Mouse (Mus musculus) MEL (cell line): ENCODE data around the gene Unc79. TPM values are rescaled to one million over a fixed set of nuclear protein-coding genes. Genes with fewer than 3 reads are reported as not detected.

Experiments used
- DNase-seq: peaks from one replicate; pipeline ENCODE4 v3.0.0; 2011; ENCODE audit warnings: low read depth, low spot score
- H3K27ac ChIP-seq: 2 replicates; pipeline ENCODE4 v1.5.1; 2012; ENCODE audit warnings: low read depth, mild to moderate bottlenecking, control low read depth, low read length, moderate library complexity; ENCODE audit not compliant: control insufficient read depth
- H3K27me3 ChIP-seq, 2 experiments: fragments of 150-350 bp in 1 of 2; sonication (generic) in 1 of 2; 2 replicates each; pipeline ENCODE4 v1.6.1; 2012; ENCODE audit warnings: low read length in 2 of 2, mild to moderate bottlenecking in 2 of 2, improper control_type of control experiment in 1 of 2, moderate library complexity in 1 of 2; ENCODE audit not compliant: insufficient read depth in 2 of 2, control insufficient read depth in 1 of 2
- H3K36me3 ChIP-seq, 2 experiments: 2 replicates each; pipeline ENCODE4 v1.6.1; 2012 to 2014; ENCODE audit warnings: low read length in 2 of 2, improper control_type of control experiment in 1 of 2, inconsistent platforms in 1 of 2, mild to moderate bottlenecking in 1 of 2; ENCODE audit not compliant: insufficient read depth in 2 of 2, control insufficient read depth in 1 of 2
- H3K4me1 ChIP-seq, 2 experiments: fragments of 150-350 bp in 1 of 2; sonication (generic) in 1 of 2; 2 replicates each; pipeline ENCODE4 v1.6.1; 2012; ENCODE audit warnings: low read length in 2 of 2, improper control_type of control experiment in 1 of 2, mild to moderate bottlenecking in 1 of 2; ENCODE audit not compliant: insufficient read depth in 2 of 2, control insufficient read depth in 1 of 2
- H3K4me3 ChIP-seq, 2 experiments: fragments of 150-350 bp in 1 of 2; sonication (generic) in 1 of 2; 2 replicates each; pipeline ENCODE4 v1.5.1; 2012; ENCODE audit warnings: low read depth in 2 of 2, low read length in 2 of 2, mild to moderate bottlenecking in 2 of 2, moderate library complexity in 2 of 2, control low read depth in 1 of 2, improper control_type of control experiment in 1 of 2; ENCODE audit not compliant: control insufficient read depth in 1 of 2, insufficient read depth in 1 of 2
- H3K79me2 ChIP-seq: 2 replicates; pipeline ENCODE4 v1.6.1; 2012; ENCODE audit warnings: mild to moderate bottlenecking, low read length, moderate library complexity; ENCODE audit not compliant: control insufficient read depth, poor library complexity, insufficient read depth
- H3K9ac ChIP-seq: 2 replicates; pipeline ENCODE4 v1.6.1; 2012; ENCODE audit warnings: low read depth, mild to moderate bottlenecking, control low read depth, low read length, moderate library complexity; ENCODE audit not compliant: control insufficient read depth, poor library complexity, severe bottlenecking
- H3K9me3 ChIP-seq: fragments of 150-350 bp; sonication (generic); replicated peaks from 2 replicates; pipeline ENCODE4 v1.6.1; 2012; ENCODE audit warnings: mild to moderate bottlenecking, low read length, improper control_type of control experiment, moderate library complexity; ENCODE audit not compliant: insufficient read depth
- BHLHE40 ChIP-seq: IDR thresholded peaks from 2 replicates; pipeline ENCODE4 v1.6.1; 2012; ENCODE audit warnings: low read depth, mild to moderate bottlenecking, inconsistent platforms, low read length, improper control_type of control experiment, borderline replicate concordance
- CHD1 ChIP-seq: IDR thresholded peaks from 2 replicates; pipeline ENCODE4 v1.6.1; 2012; ENCODE audit warnings: low read depth, mild to moderate bottlenecking, inconsistent platforms, low read length, improper control_type of control experiment
- CHD2 ChIP-seq: IDR thresholded peaks from 2 replicates; pipeline ENCODE4 v1.6.1; 2011; ENCODE audit warnings: low read length, improper control_type of control experiment
- CTCF ChIP-seq, 3 experiments: IDR thresholded peaks in 2 of 3; conservative IDR thresholded peaks in 1 of 3; 2 replicates each; pipeline ENCODE4 v1.5.1; 2011 to 2012; ENCODE audit warnings: low read length in 3 of 3, low read depth in 2 of 3, mild to moderate bottlenecking in 2 of 3, improper control_type of control experiment in 1 of 3, inconsistent platforms in 1 of 3, mixed read lengths in 1 of 3, moderate library complexity in 1 of 3; ENCODE audit not compliant: control insufficient read depth in 1 of 3, insufficient read depth in 1 of 3, poor library complexity in 1 of 3, severe bottlenecking in 1 of 3
- E2F4 ChIP-seq: IDR thresholded peaks from 2 replicates; pipeline ENCODE4 v1.6.1; 2011; ENCODE audit warnings: low read depth, low read length, improper control_type of control experiment, borderline replicate concordance
- GATA1 ChIP-seq: IDR thresholded peaks from 2 replicates; pipeline ENCODE4 v1.6.1; 2011; ENCODE audit warnings: low read depth, low read length, improper control_type of control experiment
- JUND ChIP-seq: IDR thresholded peaks from 2 replicates; pipeline ENCODE4 v1.6.1; 2011; ENCODE audit warnings: low read depth, mild to moderate bottlenecking, improper control_type of control experiment, low read length
- KAT2A ChIP-seq: conservative IDR thresholded peaks from 2 replicates; pipeline ENCODE4 v1.6.1; 2012; ENCODE audit warnings: low read depth, low read length, improper control_type of control experiment, inconsistent platforms
- MAFK ChIP-seq: IDR thresholded peaks from 2 replicates; pipeline ENCODE4 v1.6.1; 2011; ENCODE audit warnings: low read depth, mild to moderate bottlenecking, low read length, improper control_type of control experiment, borderline replicate concordance
- MAX ChIP-seq: IDR thresholded peaks from 2 replicates; pipeline ENCODE4 v1.6.1; 2011; ENCODE audit warnings: low read length, improper control_type of control experiment
- MAZ ChIP-seq: IDR thresholded peaks from 2 replicates; pipeline ENCODE4 v1.6.1; 2012; ENCODE audit warnings: low read depth, mild to moderate bottlenecking, inconsistent platforms, low read length, improper control_type of control experiment
- MEF2A ChIP-seq: IDR thresholded peaks from 2 replicates; pipeline ENCODE4 v1.6.1; 2014; ENCODE audit warnings: low read depth, mild to moderate bottlenecking, inconsistent platforms, low read length, improper control_type of control experiment; ENCODE audit not compliant: poor library complexity, insufficient replicate concordance, severe bottlenecking; ENCODE audit errors: extremely low read depth
- MYC ChIP-seq: IDR thresholded peaks from 2 replicates; pipeline ENCODE4 v1.6.1; 2011; ENCODE audit warnings: low read depth, mild to moderate bottlenecking, low read length, improper control_type of control experiment, moderate library complexity
- NRF1 ChIP-seq: IDR thresholded peaks from 2 replicates; pipeline ENCODE4 v1.6.1; 2014; ENCODE audit warnings: low read depth, mild to moderate bottlenecking, inconsistent platforms, low read length, improper control_type of control experiment, moderate library complexity; ENCODE audit not compliant: poor library complexity, insufficient read depth, severe bottlenecking
- POLR2A ChIP-seq, 2 experiments: IDR thresholded peaks; 2 replicates each; pipeline ENCODE4 v1.6.1; 2011 to 2012; ENCODE audit warnings: low read length in 2 of 2, mild to moderate bottlenecking in 2 of 2, control low read depth in 1 of 2, improper control_type of control experiment in 1 of 2, low read depth in 1 of 2, moderate library complexity in 1 of 2; ENCODE audit not compliant: control insufficient read depth in 1 of 2, insufficient read depth in 1 of 2, poor library complexity in 1 of 2
- POLR2AphosphoS2 ChIP-seq: IDR thresholded peaks from 2 replicates; pipeline ENCODE4 v1.6.1; 2011; ENCODE audit warnings: low read length, improper control_type of control experiment
- RAD21 ChIP-seq: IDR thresholded peaks from 2 replicates; pipeline ENCODE4 v1.6.1; 2011; ENCODE audit warnings: mild to moderate bottlenecking, low read depth, low read length, improper control_type of control experiment
- RCOR1 ChIP-seq: IDR thresholded peaks from 2 replicates; pipeline ENCODE4 v1.6.1; 2012; ENCODE audit warnings: low read depth, mild to moderate bottlenecking, inconsistent platforms, low read length, improper control_type of control experiment
- SIN3A ChIP-seq: IDR thresholded peaks from 2 replicates; pipeline ENCODE4 v1.6.1; 2012; ENCODE audit warnings: low read length, improper control_type of control experiment, inconsistent platforms
- TBP ChIP-seq: IDR thresholded peaks from 2 replicates; pipeline ENCODE4 v1.8.0; 2011; ENCODE audit warnings: low read depth, low read length, improper control_type of control experiment
- UBTF ChIP-seq: IDR thresholded peaks from 2 replicates; pipeline ENCODE4 v1.6.1; 2012; ENCODE audit warnings: low read depth, mild to moderate bottlenecking, inconsistent platforms, low read length, improper control_type of control experiment, moderate library complexity, borderline replicate concordance; ENCODE audit not compliant: insufficient read depth
- USF1 ChIP-seq: IDR thresholded peaks from 2 replicates; pipeline ENCODE4 v1.6.1; 2014; ENCODE audit warnings: low read depth, mild to moderate bottlenecking, inconsistent platforms, low read length, improper control_type of control experiment, moderate library complexity
- ZC3H11A ChIP-seq: IDR thresholded peaks from 2 replicates; pipeline ENCODE4 v1.6.1; 2012; ENCODE audit warnings: low read depth, mild to moderate bottlenecking, inconsistent platforms, low read length, improper control_type of control experiment
- ZMIZ1 ChIP-seq: IDR thresholded peaks from 2 replicates; pipeline ENCODE4 v1.6.1; 2012; ENCODE audit warnings: low read depth, mild to moderate bottlenecking, inconsistent platforms, low read length, improper control_type of control experiment, moderate library complexity
- polyA plus RNA-seq, 2 experiments: library from polyadenylated mRNA; stranded (reverse) in 1 of 2; unstranded in 1 of 2; fragments of >175 nt in 1 of 2; fragments of >200 nt in 1 of 2; gene quantifications; 2 replicates each; pipeline versions ENCODE4 v1.2.1 to v1.2.4; 2012; ENCODE audit warnings: low replicate concordance in 2 of 2, low read depth in 1 of 2; ENCODE audit not compliant: insufficient read length in 2 of 2, insufficient read depth in 1 of 2, missing spikeins in 1 of 2
- total RNA-seq: library from RNA; depleted of rRNA; stranded (reverse); fragments of 300-350 nt; gene quantifications from 2 replicates; pipeline ENCODE4 v1.2.3, GENCODE M21; 2012

The Unc79 gene
- total and polyA plus RNA-seq, 3 experiments, result 0.01 TPM; not detected in 2

DNA sequence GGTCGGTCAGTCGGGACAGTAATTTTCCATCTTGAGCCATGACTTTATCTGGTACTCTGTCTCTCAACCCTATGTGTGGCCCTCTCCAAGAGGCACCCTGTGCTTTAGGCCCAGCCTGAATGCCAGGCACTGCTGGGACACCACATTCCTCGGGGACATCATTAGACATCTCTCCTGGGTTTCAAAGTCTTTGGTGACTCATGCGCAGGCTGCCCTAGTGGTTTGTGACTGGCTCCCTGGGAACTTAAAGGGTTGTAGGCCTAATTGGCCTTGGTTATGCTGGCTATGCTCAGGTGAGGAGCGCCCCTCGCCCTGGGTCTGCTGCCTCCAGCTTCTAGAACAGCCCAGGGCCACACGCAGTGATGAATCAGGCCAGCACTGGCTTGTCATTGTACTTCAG lies 260.9 kb downstream of the Unc79 start:
- TF ChIP-seq MAZ (no peak), MEF2A (no peak), SIN3A (no peak), MAFK (no peak), CHD1 (no peak), RCOR1 (no peak), RAD21 (no peak), MAX (no peak), ZC3H11A (no peak)
- H3K9me3 ChIP-seq, result no peaks in the 10 kb centered on the region
- H3K27ac ChIP-seq, result no peak overlapping the region
- no peaks in the 10 kb centered on the region for H3K36me3 ChIP-seq
- H3K9ac ChIP-seq, result no peak overlapping the region
- H3K27me3 ChIP-seq, result no peaks in the 10 kb centered on the region
- H3K4me1 ChIP-seq, result no peaks in the 10 kb centered on the region
- DNase-seq, result no peak
- no peaks in the 10 kb centered on the region for H3K79me2 ChIP-seq
- no peak overlapping the region for H3K4me3 ChIP-seq

DNA sequence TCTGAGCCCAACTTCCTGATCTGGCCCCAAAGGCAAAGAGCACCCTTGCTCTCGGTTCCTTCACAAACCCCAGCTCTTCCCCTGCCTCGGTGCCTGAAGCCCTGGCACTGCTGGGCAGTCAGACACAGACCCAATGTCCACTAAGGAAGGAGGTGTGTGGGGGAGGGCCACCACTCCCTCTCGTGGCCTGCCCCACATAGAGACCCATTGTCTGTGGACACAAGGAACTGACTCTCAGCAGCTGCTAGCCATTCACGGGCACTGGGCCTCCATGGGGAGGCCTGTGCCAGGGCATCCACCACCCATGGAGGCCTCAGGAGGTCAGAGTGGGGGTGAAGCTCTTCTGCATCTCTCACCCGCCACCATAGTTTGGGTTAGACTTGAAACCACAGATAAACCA lies 262.4 kb downstream of the Unc79 start:
- no peaks in the 10 kb centered on the region for H3K36me3 ChIP-seq
- no peak overlapping the region for H3K4me3 ChIP-seq
- DNase-seq, result no peak
- H3K4me1 ChIP-seq, result no peaks in the 10 kb centered on the region
- no peak overlapping the region for H3K27ac ChIP-seq
- TF ChIP-seq RAD21 (no peak), MEF2A (no peak), GATA1 (no peak), CTCF (IDR thresholded peaks at IDR 0.05 in 2 of 3, conservative IDR thresholded peaks at IDR 0.05 in 1 of 3; ENCODE audit: control insufficient read depth in 1 of 3, insufficient read depth in 1 of 3, low read depth in 2 of 3, low read length in 3 of 3, poor library complexity in 1 of 3, severe bottlenecking in 1 of 3) (no peak), TBP (no peak), ZMIZ1 (no peak), UBTF (no peak), POLR2A (IDR thresholded peaks at IDR 0.05; ENCODE audit: control insufficient read depth in 1 of 2, insufficient read depth in 1 of 2, low read depth in 1 of 2, low read length in 2 of 2, poor library complexity in 1 of 2) (no peak), BHLHE40 (no peak), RCOR1 (no peak), KAT2A (no peak), MYC (no peak), CHD2 (no peak), SIN3A (no peak), USF1 (no peak), MAFK (no peak), E2F4 (no peak), POLR2AphosphoS2 (no peak), NRF1 (no peak), JUND (no peak)
- no peaks in the 10 kb centered on the region for H3K79me2 ChIP-seq
- H3K9ac ChIP-seq, result no peak overlapping the region
- H3K27me3 ChIP-seq, result no peaks in the 10 kb centered on the region
- H3K9me3 ChIP-seq, result no peaks in the 10 kb centered on the region
